Mouse (Mus musculus): ENCODE measurements around the gene Npas3. TPM values are rescaled to one million over a fixed set of nuclear protein-coding genes. Genes with fewer than 3 reads are reported as not detected.

Gene Npas3
- total RNA-seq, 1 experiment from 2014 or later: 3.0 TPM

- DNase-seq: no peak
Measured at GRCm38 (mm10) chr12:53698483-53699227, 450.2 kb downstream of the Npas3 start.

- peak; percentile 18 for DNase-seq
Measured at GRCm38 (mm10) chr12:53719896-53720295, 471.4 kb downstream of the Npas3 start.

GRCm38 (mm10) chr12:53722156-53722555 is 473.7 kb downstream of the Npas3 start:
- no peak for DNase-seq

- no peak for DNase-seq
Measured at GRCm38 (mm10) chr12:53722718-53723698, 474.5 kb downstream of the Npas3 start.

GRCm38 (mm10) chr12:53729275-53729674 is 480.8 kb downstream of the Npas3 start:
- no peak for DNase-seq

- DNase-seq: no peak
Measured at GRCm38 (mm10) chr12:53738549-53739292, 490.2 kb downstream of the Npas3 start.

GRCm38 (mm10) chr12:53746653-53747052 is 498.2 kb downstream of the Npas3 start:
- DNase-seq: peak; percentile 12

GRCm38 (mm10) chr12:53749375-53749774 is 500.9 kb downstream of the Npas3 start:
- no peak for DNase-seq

- DNase-seq: no peak
Measured at GRCm38 (mm10) chr12:53752281-53753072, 504.0 kb downstream of the Npas3 start.

- no peak for DNase-seq
Measured at GRCm38 (mm10) chr12:53753368-53753937, 505.0 kb downstream of the Npas3 start.

GRCm38 (mm10) chr12:53754236-53754635 is 505.8 kb downstream of the Npas3 start:
- DNase-seq: no peak

GRCm38 (mm10) chr12:53757631-53758030 is 509.2 kb downstream of the Npas3 start:
- DNase-seq: no peak

GRCm38 (mm10) chr12:53758356-53758755 is 509.9 kb downstream of the Npas3 start:
- no peak for DNase-seq

GRCm38 (mm10) chr12:53764143-53764542 is 515.7 kb downstream of the Npas3 start:
- DNase-seq: no peak

GRCm38 (mm10) chr12:53768392-53768791 is 519.9 kb downstream of the Npas3 start:
- DNase-seq: peak; percentile 72

GRCm38 (mm10) chr12:53771394-53771936 is 523.0 kb downstream of the Npas3 start:
- no peak for DNase-seq

- no peak for DNase-seq
Measured at GRCm38 (mm10) chr12:53781850-53782552, 533.5 kb downstream of the Npas3 start.

- DNase-seq: no peak
Measured at GRCm38 (mm10) chr12:53789501-53789900, 541.0 kb downstream of the Npas3 start.

- DNase-seq: no peak
Measured at GRCm38 (mm10) chr12:53794718-53795400, 546.4 kb downstream of the Npas3 start.

GRCm38 (mm10) chr12:53801831-53802230 is 553.4 kb downstream of the Npas3 start:
- DNase-seq: no peak
